Comparison of ENCODE assay signal across 9 mouse cellular contexts in the genomic region with DNA sequence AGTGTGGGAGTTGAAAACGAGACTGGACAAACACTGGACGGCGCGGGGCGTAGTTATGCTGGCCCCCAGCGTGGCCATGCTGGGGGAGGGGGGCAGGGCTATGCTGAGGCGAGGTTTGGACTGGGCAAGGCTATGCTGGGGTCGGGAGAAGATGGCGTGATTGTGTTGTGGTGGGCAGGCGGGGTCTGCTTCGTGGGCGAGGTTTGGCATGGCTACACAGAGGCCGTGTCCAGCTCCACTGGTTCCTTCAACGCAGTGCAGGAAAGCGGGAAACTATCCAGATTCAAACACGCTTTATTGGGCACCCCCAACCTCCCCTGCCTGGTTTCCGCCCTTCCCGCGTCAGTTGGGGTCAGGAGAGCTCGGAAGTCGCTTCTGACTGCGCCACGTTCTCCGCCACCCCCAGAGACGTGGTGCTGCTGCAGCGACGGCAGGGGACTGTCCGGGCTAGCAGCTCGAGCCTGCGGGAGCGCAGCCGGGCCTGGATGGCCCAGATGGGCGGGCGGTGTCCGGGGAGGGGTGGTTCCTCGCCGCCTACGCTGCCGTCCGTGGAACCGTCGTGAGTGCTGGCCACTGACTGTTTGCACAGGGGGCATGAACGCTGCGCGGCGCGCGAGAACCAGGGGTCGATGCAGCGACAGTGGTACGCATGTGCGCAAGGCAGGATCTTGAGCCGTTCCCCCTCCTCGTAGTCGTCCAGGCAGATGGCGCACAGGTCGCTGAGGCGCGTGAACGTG. TPM values are rescaled to one million over a fixed set of nuclear protein-coding genes. Genes with fewer than 3 reads are reported as not detected.
DNase-seq lines count a peak whose midpoint lies in the region; ATAC-seq and TF ChIP-seq lines count a peak whose summit lies in the region.
"Had no signal": no experiment of that assay in that cellular context is flagged by ENCODE, and none has a peak within 500 bp of the region (broad histone marks: within the 10 kb centered on the region; RNA-seq: fewer than 3 reads in every experiment).

No protein-coding gene starts in this region.

- TF ChIP-seq CTCF in liver, postnatal 0 days (IDR thresholded peaks at IDR 0.05; ENCODE audit: low read depth) = no peak

- 10% methylated on average over 60 of the region's 60 CpGs for WGBS in liver, embryonic 11.5 days
- WGBS in liver, postnatal 0 days (ENCODE audit: insufficient replicate concordance) = 6% methylated on average over 56 of the region's 60 CpGs
- 10% methylated on average over 35 of the region's 60 CpGs for WGBS in embryonic facial prominence, embryonic 14.5 days
- 6% methylated on average over 60 of the region's 60 CpGs for WGBS in intestine, embryonic 15.5 days

- peaks cover 3% of the 10 kb centered on the region; the same call in 1 of the 2 replicates for H3K9me3 ChIP-seq in liver, embryonic 11.5 days (ENCODE audit: control insufficient read depth, low read length)
- no peaks in the 10 kb centered on the region for H3K9me3 ChIP-seq in liver, postnatal 0 days (ENCODE audit: low read length)
- H3K9me3 ChIP-seq in embryonic facial prominence, embryonic 14.5 days (ENCODE audit: control insufficient read depth, low read length) = no peaks in the 10 kb centered on the region
- H3K9me3 ChIP-seq in intestine, embryonic 15.5 days = no peaks in the 10 kb centered on the region

- peak overlapping the region; percentile 29 for H3K4me3 ChIP-seq in liver, embryonic 11.5 days (ENCODE audit: low read depth, low read length)
- H3K4me3 ChIP-seq in liver, postnatal 0 days (ENCODE audit: low read depth, low read length) = no peak overlapping the region
- H3K4me3 ChIP-seq in embryonic facial prominence, embryonic 14.5 days (ENCODE audit: low read depth, low read length) = peak overlapping the region; percentile 31
- H3K4me3 ChIP-seq in intestine, embryonic 15.5 days (replicated peaks) = peak overlapping the region; percentile 27

- H3K9ac ChIP-seq in liver, embryonic 11.5 days (ENCODE audit: low read depth, low read length) = no peak overlapping the region
- no peak overlapping the region for H3K9ac ChIP-seq in liver, postnatal 0 days (replicated peaks)
- peak overlapping the region; percentile 25 for H3K9ac ChIP-seq in embryonic facial prominence, embryonic 14.5 days (ENCODE audit: low read depth, low read length)
- H3K9ac ChIP-seq in intestine, embryonic 15.5 days = no peak overlapping the region

- no peak for TF ChIP-seq EP300 in liver, postnatal 0 days (IDR thresholded peaks at IDR 0.05; ENCODE audit: low read depth)

- H3K4me2 ChIP-seq in liver, embryonic 11.5 days = peak overlapping the region; percentile 45
- no peak overlapping the region for H3K4me2 ChIP-seq in liver, postnatal 0 days (ENCODE audit: low read depth, low read length)
- H3K4me2 ChIP-seq in embryonic facial prominence, embryonic 14.5 days (ENCODE audit: low read depth, low read length) = peak overlapping the region; percentile 51
- peak overlapping the region; percentile 57 for H3K4me2 ChIP-seq in intestine, embryonic 15.5 days (replicated peaks)

- H3K27me3 ChIP-seq in liver, embryonic 11.5 days (replicated peaks; ENCODE audit: control insufficient read depth, insufficient read depth, low read length) = peaks cover 74% of the 10 kb centered on the region
- H3K27me3 ChIP-seq in liver, postnatal 0 days (ENCODE audit: insufficient read depth, low read length) = peaks cover 57% of the 10 kb centered on the region
- H3K27me3 ChIP-seq in embryonic facial prominence, embryonic 14.5 days (replicated peaks; ENCODE audit: control insufficient read depth, insufficient read depth, low read length) = peaks cover 46% of the 10 kb centered on the region
- peaks cover 47% of the 10 kb centered on the region for H3K27me3 ChIP-seq in intestine, embryonic 15.5 days (replicated peaks)

- ATAC-seq in liver, embryonic 11.5 days (replicated peaks; ENCODE audit: low FRiP score) = no peak
- ATAC-seq in liver, postnatal 0 days = no peak
- no peak for ATAC-seq in embryonic facial prominence, embryonic 14.5 days (ENCODE audit: low read depth)
- ATAC-seq in intestine, embryonic 15.5 days = no peak

- peaks cover 9% of the 10 kb centered on the region for H3K4me1 ChIP-seq in liver, embryonic 11.5 days (replicated peaks; ENCODE audit: control insufficient read depth, insufficient read depth, low read length)
- peaks cover 10% of the 10 kb centered on the region; the same call in 1 of the 2 replicates for H3K4me1 ChIP-seq in liver, postnatal 0 days (ENCODE audit: insufficient read depth)
- peaks cover 14% of the 10 kb centered on the region for H3K4me1 ChIP-seq in embryonic facial prominence, embryonic 14.5 days (ENCODE audit: control insufficient read depth, insufficient read depth, low read length)
- peaks cover 25% of the 10 kb centered on the region for H3K4me1 ChIP-seq in intestine, embryonic 15.5 days (replicated peaks)

- no peak for DNase-seq in liver, embryonic 11.5 days (ENCODE audit: low spot score)
- DNase-seq in liver, postnatal 0 days = no peak
- DNase-seq in embryonic facial prominence, embryonic 14.5 days (ENCODE audit: low spot score) = no peak
- DNase-seq in retina, embryonic 14.5 days (ENCODE audit: low spot score) = peak; percentile 59
- DNase-seq in frontal cortex, postnatal 14 days (ENCODE audit: low spot score in 2 of 2) = no peak
- no peak for DNase-seq in urinary bladder, postnatal 14 days (ENCODE audit: low spot score)
- no peak for DNase-seq in gastrocnemius, postnatal 4 days (ENCODE audit: low spot score in 2 of 2)

- no peak overlapping the region for H3K27ac ChIP-seq in liver, embryonic 11.5 days (ENCODE audit: low read depth, low read length)
- no peak overlapping the region for H3K27ac ChIP-seq in liver, postnatal 0 days (ENCODE audit: low read depth)
- H3K27ac ChIP-seq in embryonic facial prominence, embryonic 14.5 days (replicated peaks; ENCODE audit: low read depth, low read length) = no peak overlapping the region
- H3K27ac ChIP-seq in intestine, embryonic 15.5 days = no peak overlapping the region

- H3K36me3 ChIP-seq in liver, embryonic 11.5 days (ENCODE audit: control insufficient read depth, insufficient read depth, low read length) = no peaks in the 10 kb centered on the region
- H3K36me3 ChIP-seq in liver, postnatal 0 days (replicated peaks; ENCODE audit: insufficient read depth, low read length) = no peaks in the 10 kb centered on the region
- no peaks in the 10 kb centered on the region for H3K36me3 ChIP-seq in embryonic facial prominence, embryonic 14.5 days (ENCODE audit: control insufficient read depth, insufficient read depth, low read length)
- H3K36me3 ChIP-seq in intestine, embryonic 15.5 days = no peaks in the 10 kb centered on the region

RNA-seq across cellular contexts. Expression of a gene that starts 1.1 kb away (rescaled TPM):
- polyA plus RNA-seq in liver, embryonic 11.5 days (2014; fragmentation: Nextera tagmentation; extraction: Ambion mirVana) = not detected in 2 replicates
- polyA plus RNA-seq in liver, postnatal 0 days (2015; fragmentation: Nextera tagmentation; extraction: Ambion mirVana) = not detected in 2 replicates
- not detected in 2 replicates for polyA plus RNA-seq in embryonic facial prominence, embryonic 14.5 days (2014; fragmentation: Nextera tagmentation; extraction: Ambion mirVana)
- not detected in 2 replicates for polyA plus RNA-seq in intestine, embryonic 15.5 days (2015; fragmentation: Nextera tagmentation; extraction: Ambion mirVana)
- total RNA-seq in gastrocnemius, postnatal 4 days (2021) = not detected
- total RNA-seq: layer of hippocampus, postnatal 36 days had no signal

RNA-seq across cellular contexts. Expression of a gene that starts 34.9 kb away (rescaled TPM):
- 33.4 and 39.8 TPM in 2 replicates for polyA plus RNA-seq in liver, embryonic 11.5 days (2014; fragmentation: Nextera tagmentation; extraction: Ambion mirVana)
- 3.4 TPM in 2 replicates for polyA plus RNA-seq in liver, postnatal 0 days (2015; fragmentation: Nextera tagmentation; extraction: Ambion mirVana)
- polyA plus RNA-seq in embryonic facial prominence, embryonic 14.5 days (2014; fragmentation: Nextera tagmentation; extraction: Ambion mirVana) = 104 and 116 TPM in 2 replicates
- 56.3 and 56.8 TPM in 2 replicates for polyA plus RNA-seq in intestine, embryonic 15.5 days (2015; fragmentation: Nextera tagmentation; extraction: Ambion mirVana)
- total RNA-seq in gastrocnemius, postnatal 4 days (2021) = 100 to 1,000 TPM; 115 TPM

RNA-seq across cellular contexts. Expression of a gene that starts 43.0 kb away (rescaled TPM):
- 0.44 and 0.70 TPM in 2 replicates for polyA plus RNA-seq in liver, embryonic 11.5 days (2014; fragmentation: Nextera tagmentation; extraction: Ambion mirVana)
- 0.08 TPM in 2 replicates for polyA plus RNA-seq in liver, postnatal 0 days (2015; fragmentation: Nextera tagmentation; extraction: Ambion mirVana)
- polyA plus RNA-seq in embryonic facial prominence, embryonic 14.5 days (2014; fragmentation: Nextera tagmentation; extraction: Ambion mirVana) = 3.9 and 4.2 TPM in 2 replicates
- 1.3 and 1.4 TPM in 2 replicates for polyA plus RNA-seq in intestine, embryonic 15.5 days (2015; fragmentation: Nextera tagmentation; extraction: Ambion mirVana)
- 1 to 10 TPM in 1 of 2 experiments, under 1 TPM in 1; 0.83 to 1.4 TPM for total RNA-seq in gastrocnemius, postnatal 4 days (2021)
